Mouse (Mus musculus): ENCODE results near the gene Dbp. TPM values are rescaled to one million over a fixed set of nuclear protein-coding genes. Genes with fewer than 3 reads are reported as not detected.

Gene Dbp
- polyA plus RNA-seq, 1 experiment from 2014 or later, result 3.3 TPM

DNA sequence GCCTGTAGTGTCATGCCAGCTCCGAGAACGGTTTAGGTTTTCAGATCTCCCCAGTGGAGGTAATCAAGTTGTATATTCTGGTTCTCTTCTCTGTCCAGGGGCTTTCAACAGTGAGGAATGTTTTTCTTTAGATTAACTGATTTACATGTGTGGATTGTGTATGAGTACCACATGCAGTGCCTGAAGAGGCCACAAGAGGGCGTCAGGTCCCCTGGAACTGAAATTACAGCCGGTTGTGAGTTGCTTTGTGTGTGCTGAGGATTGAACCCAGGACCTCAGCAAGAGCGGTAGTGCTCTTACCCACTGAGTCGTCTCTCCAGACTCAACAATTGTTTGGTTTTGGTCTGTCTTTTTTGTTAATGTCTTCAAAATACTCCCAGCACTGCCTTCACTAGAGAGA lies 41.6 kb downstream of the Dbp start:
- H3K27me3 ChIP-seq (ENCODE audit: control insufficient read depth, insufficient read depth, low read length), result no peaks in the 10 kb centered on the region
- ATAC-seq (replicated peaks; ENCODE audit: insufficient number of reproducible peaks, low FRiP score, low TSS enrichment), result no peak
- H3K4me3 ChIP-seq (ENCODE audit: low read depth, low read length), result no peak overlapping the region
- H3K4me2 ChIP-seq, result no peak overlapping the region
- no peaks in the 10 kb centered on the region for H3K36me3 ChIP-seq (ENCODE audit: control insufficient read depth, insufficient read depth, low read length)
- H3K9me3 ChIP-seq (replicated peaks; ENCODE audit: control insufficient read depth, low read length), result no peaks in the 10 kb centered on the region
- H3K27ac ChIP-seq (ENCODE audit: low read depth, low read length), result no peak overlapping the region
- H3K4me1 ChIP-seq (ENCODE audit: control insufficient read depth, insufficient read depth, low read length), result peaks cover 3% of the 10 kb centered on the region; the same call in 1 of the 2 replicates
- WGBS (ENCODE audit: insufficient replicate concordance), result 51% methylated on average over 6 of the region's 6 CpGs
- H3K9ac ChIP-seq (ENCODE audit: low read depth, low read length), result no peak overlapping the region

DNA sequence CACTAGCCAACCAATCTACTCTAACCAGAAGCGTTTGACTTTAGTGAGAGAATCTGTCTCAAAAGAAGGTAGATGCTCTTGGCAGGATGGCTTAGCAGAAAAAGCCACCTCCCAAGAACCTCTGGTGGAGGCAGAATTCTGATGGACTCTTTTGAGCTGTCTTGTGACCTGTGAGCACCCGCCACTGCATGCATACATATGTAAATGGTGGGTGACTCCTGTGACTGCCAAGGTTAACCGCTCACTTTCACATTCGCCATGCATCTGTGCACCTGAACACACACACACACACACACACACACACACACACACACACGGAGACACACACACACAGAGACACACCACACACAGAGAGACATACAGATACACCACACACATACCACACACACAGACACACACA lies 42.6 kb downstream of the Dbp start:
- Histone ChIP-seq H3K27ac (ENCODE audit: low read depth, low read length) (no peak overlapping the region), H3K4me1 (ENCODE audit: control insufficient read depth, insufficient read depth, low read length) (peaks cover 3% of the 10 kb centered on the region; the same call in 1 of the 2 replicates), H3K27me3 (ENCODE audit: control insufficient read depth, insufficient read depth, low read length) (no peaks in the 10 kb centered on the region), H3K36me3 (ENCODE audit: control insufficient read depth, insufficient read depth, low read length) (no peaks in the 10 kb centered on the region), H3K4me2 (no peak overlapping the region), H3K9me3 (replicated peaks; ENCODE audit: control insufficient read depth, low read length) (no peaks in the 10 kb centered on the region), H3K9ac (ENCODE audit: low read depth, low read length) (no peak overlapping the region), H3K4me3 (ENCODE audit: low read depth, low read length) (no peak overlapping the region)
- 73% methylated on average over 5 of the region's 5 CpGs for WGBS (ENCODE audit: insufficient replicate concordance)
- ATAC-seq (replicated peaks; ENCODE audit: insufficient number of reproducible peaks, low FRiP score, low TSS enrichment), result no peak

DNA sequence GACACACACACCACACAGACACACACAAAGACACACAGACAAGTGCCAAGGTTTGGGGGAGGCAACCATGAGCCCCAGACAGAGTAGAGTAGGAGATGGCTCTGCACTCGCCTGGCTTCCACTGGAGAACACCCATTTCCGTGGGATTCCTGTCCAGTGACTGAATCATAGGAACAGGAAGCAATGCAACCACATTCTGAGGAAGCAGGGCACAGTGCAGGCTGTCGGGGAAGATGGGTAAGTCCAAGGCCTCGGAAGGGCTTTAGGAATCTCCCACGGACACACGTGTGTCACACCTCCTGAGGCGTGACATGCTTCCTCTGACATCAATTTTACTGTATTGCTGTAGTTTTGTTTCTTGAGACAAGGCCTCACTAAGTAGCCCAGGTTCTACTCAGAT lies 43.2 kb downstream of the Dbp start:
- H3K4me2 ChIP-seq, result no peak overlapping the region
- H3K4me1 ChIP-seq (ENCODE audit: control insufficient read depth, insufficient read depth, low read length), result peaks cover 3% of the 10 kb centered on the region; the same call in 1 of the 2 replicates
- no peaks in the 10 kb centered on the region for H3K27me3 ChIP-seq (ENCODE audit: control insufficient read depth, insufficient read depth, low read length)
- H3K4me3 ChIP-seq (ENCODE audit: low read depth, low read length), result no peak overlapping the region
- H3K9ac ChIP-seq (ENCODE audit: low read depth, low read length), result no peak overlapping the region
- H3K9me3 ChIP-seq (replicated peaks; ENCODE audit: control insufficient read depth, low read length), result no peaks in the 10 kb centered on the region
- 65% methylated on average over 7 of the region's 7 CpGs for WGBS (ENCODE audit: insufficient replicate concordance)
- H3K27ac ChIP-seq (ENCODE audit: low read depth, low read length), result no peak overlapping the region
- H3K36me3 ChIP-seq (ENCODE audit: control insufficient read depth, insufficient read depth, low read length), result no peaks in the 10 kb centered on the region
- ATAC-seq (replicated peaks; ENCODE audit: insufficient number of reproducible peaks, low FRiP score, low TSS enrichment), result no peak

DNA sequence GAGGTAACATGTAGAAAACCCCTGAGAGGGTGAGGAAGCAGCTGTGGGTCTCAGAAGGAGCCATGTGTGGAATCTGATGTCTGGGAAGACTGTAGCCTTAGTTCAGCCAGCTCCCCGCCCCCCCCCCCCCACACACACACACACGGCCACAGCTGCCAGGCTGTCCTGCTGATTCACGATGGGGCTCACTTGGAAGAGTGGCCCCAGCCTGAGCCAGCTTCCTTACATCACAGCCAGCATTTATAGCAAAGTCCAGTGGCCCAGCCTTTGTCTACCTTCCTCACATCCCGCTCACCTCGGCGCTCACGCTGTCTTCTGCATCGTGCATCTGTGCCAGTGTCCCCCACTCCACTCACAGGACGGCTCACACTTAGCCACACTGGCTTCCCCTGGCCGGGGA lies 44.5 kb downstream of the Dbp start:
- Histone ChIP-seq H3K4me2 (no peak overlapping the region), H3K36me3 (ENCODE audit: control insufficient read depth, insufficient read depth, low read length) (no peaks in the 10 kb centered on the region), H3K4me1 (ENCODE audit: control insufficient read depth, insufficient read depth, low read length) (peaks cover 3% of the 10 kb centered on the region; the same call in 1 of the 2 replicates), H3K27me3 (ENCODE audit: control insufficient read depth, insufficient read depth, low read length) (no peaks in the 10 kb centered on the region), H3K9ac (ENCODE audit: low read depth, low read length) (no peak overlapping the region), H3K4me3 (ENCODE audit: low read depth, low read length) (no peak overlapping the region), H3K9me3 (replicated peaks; ENCODE audit: control insufficient read depth, low read length) (no peaks in the 10 kb centered on the region), H3K27ac (ENCODE audit: low read depth, low read length) (no peak overlapping the region)
- 42% methylated on average over 10 of the region's 10 CpGs for WGBS (ENCODE audit: insufficient replicate concordance)
- no peak for ATAC-seq (replicated peaks; ENCODE audit: insufficient number of reproducible peaks, low FRiP score, low TSS enrichment)

DNA sequence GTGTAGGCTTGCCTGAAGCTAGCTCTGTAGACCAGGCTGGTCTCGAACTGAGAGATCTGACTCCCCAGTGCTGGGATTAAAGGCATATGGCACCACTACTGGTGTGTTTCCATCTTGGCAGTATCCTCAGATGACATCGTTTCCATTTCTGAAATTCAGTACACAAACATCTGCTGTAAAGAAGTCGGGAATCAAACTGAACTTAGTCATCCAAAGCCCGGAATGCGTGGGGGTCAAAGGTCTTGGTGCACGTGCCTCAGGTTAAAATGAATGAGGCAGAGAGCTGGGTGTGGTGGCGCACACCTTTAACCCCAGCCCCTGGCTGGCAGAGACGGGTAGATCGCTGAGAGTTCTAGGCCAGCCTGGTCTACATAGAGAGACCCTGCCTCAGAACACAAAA lies 45.3 kb downstream of the Dbp start:
- 80% methylated on average over 9 of the region's 9 CpGs for WGBS (ENCODE audit: insufficient replicate concordance)
- no peaks in the 10 kb centered on the region for H3K27me3 ChIP-seq (ENCODE audit: control insufficient read depth, insufficient read depth, low read length)
- no peak overlapping the region for H3K27ac ChIP-seq (ENCODE audit: low read depth, low read length)
- H3K4me3 ChIP-seq (ENCODE audit: low read depth, low read length), result no peak overlapping the region
- no peak overlapping the region for H3K4me2 ChIP-seq
- no peak for ATAC-seq (replicated peaks; ENCODE audit: insufficient number of reproducible peaks, low FRiP score, low TSS enrichment)
- H3K4me1 ChIP-seq (ENCODE audit: control insufficient read depth, insufficient read depth, low read length), result peaks cover 3% of the 10 kb centered on the region; the same call in 1 of the 2 replicates
- H3K9me3 ChIP-seq (replicated peaks; ENCODE audit: control insufficient read depth, low read length), result no peaks in the 10 kb centered on the region
- H3K9ac ChIP-seq (ENCODE audit: low read depth, low read length), result no peak overlapping the region
- no peaks in the 10 kb centered on the region for H3K36me3 ChIP-seq (ENCODE audit: control insufficient read depth, insufficient read depth, low read length)

DNA sequence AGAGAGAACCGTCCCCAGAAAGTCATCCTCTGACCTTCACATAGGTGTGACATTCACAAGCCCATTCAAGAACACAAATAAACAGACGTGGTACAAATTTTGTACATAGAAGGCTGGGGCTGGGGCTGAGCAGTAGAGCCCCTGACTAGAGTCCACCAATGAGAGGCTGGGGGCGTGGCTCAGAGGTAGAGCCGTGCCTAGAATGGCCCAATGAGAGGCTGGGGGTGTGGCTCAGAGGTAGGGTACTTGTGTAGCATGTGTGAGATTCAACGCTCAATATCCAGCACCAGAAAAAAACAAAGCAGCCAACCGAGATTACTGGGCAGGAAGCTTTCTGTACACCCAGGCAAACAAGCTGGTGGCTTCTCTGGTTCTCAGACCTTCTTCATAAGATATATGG lies 50.8 kb downstream of the Dbp start:
- WGBS (ENCODE audit: insufficient replicate concordance), result 52% methylated on average over 6 of the region's 6 CpGs
- H3K27ac ChIP-seq (ENCODE audit: low read depth, low read length), result no peak overlapping the region
- H3K9ac ChIP-seq (ENCODE audit: low read depth, low read length), result no peak overlapping the region
- ATAC-seq (replicated peaks; ENCODE audit: insufficient number of reproducible peaks, low FRiP score, low TSS enrichment), result no peak
- no peak overlapping the region for H3K4me2 ChIP-seq
- H3K9me3 ChIP-seq (replicated peaks; ENCODE audit: control insufficient read depth, low read length), result no peaks in the 10 kb centered on the region
- no peak overlapping the region for H3K4me3 ChIP-seq (ENCODE audit: low read depth, low read length)
- peaks cover 33% of the 10 kb centered on the region for H3K27me3 ChIP-seq (ENCODE audit: control insufficient read depth, insufficient read depth, low read length)
- no peaks in the 10 kb centered on the region for H3K36me3 ChIP-seq (ENCODE audit: control insufficient read depth, insufficient read depth, low read length)
- no peaks in the 10 kb centered on the region for H3K4me1 ChIP-seq (ENCODE audit: control insufficient read depth, insufficient read depth, low read length)

DNA sequence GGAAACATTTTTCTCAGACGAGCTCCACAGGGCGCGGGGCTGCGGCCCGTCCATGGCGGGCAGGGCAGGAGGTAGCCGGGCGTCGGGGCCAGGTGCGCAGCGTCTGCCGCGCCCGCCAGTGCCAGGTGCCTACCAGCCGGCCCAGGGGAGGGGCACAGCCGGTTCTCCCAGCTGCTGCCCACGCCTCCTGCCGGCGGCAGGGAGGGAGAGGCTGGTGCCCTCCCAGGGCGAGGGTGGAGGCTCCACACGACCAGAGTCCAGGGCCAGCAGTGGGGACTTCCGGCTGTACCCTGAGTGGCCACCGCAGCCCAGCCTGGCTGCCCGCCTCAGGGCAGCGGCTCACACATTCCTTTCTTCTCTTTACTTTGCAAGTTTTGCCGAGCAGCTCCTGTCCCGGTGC lies 54.5 kb downstream of the Dbp start:
- WGBS (ENCODE audit: insufficient replicate concordance), result 7% methylated on average over 27 of the region's 27 CpGs
- no peaks in the 10 kb centered on the region for H3K36me3 ChIP-seq (ENCODE audit: control insufficient read depth, insufficient read depth, low read length)
- no peak overlapping the region for H3K9ac ChIP-seq (ENCODE audit: low read depth, low read length)
- no peaks in the 10 kb centered on the region for H3K9me3 ChIP-seq (replicated peaks; ENCODE audit: control insufficient read depth, low read length)
- no peak for ATAC-seq (replicated peaks; ENCODE audit: insufficient number of reproducible peaks, low FRiP score, low TSS enrichment)
- no peaks in the 10 kb centered on the region for H3K4me1 ChIP-seq (ENCODE audit: control insufficient read depth, insufficient read depth, low read length)
- H3K4me2 ChIP-seq, result peak overlapping the region; percentile 58
- no peak overlapping the region for H3K27ac ChIP-seq (ENCODE audit: low read depth, low read length)
- H3K4me3 ChIP-seq (ENCODE audit: low read depth, low read length), result peak overlapping the region; percentile 12; the same call in 1 of the 2 replicates
- peaks cover 35% of the 10 kb centered on the region for H3K27me3 ChIP-seq (ENCODE audit: control insufficient read depth, insufficient read depth, low read length)

Other genes starting within 250 kb of the Dbp start
- 4,030 and 4,320 TPM in 2 replicates for gene Ftl1, start 245.2 kb upstream of the Dbp start, polyA plus RNA-seq (2014; fragmentation: Nextera tagmentation; extraction: Ambion mirVana)
- gene Bax, start 238.2 kb upstream of the Dbp start, polyA plus RNA-seq (2014; fragmentation: Nextera tagmentation; extraction: Ambion mirVana), result 91.3 and 146 TPM in 2 replicates
- 1.5 and 2.2 TPM in 2 replicates for gene Tulp2, start 223.2 kb upstream of the Dbp start, polyA plus RNA-seq (2014; fragmentation: Nextera tagmentation; extraction: Ambion mirVana)
- not detected in 2 replicates for gene Gm45808, start 218.3 kb upstream of the Dbp start, polyA plus RNA-seq (2014; fragmentation: Nextera tagmentation; extraction: Ambion mirVana)
- 4.6 and 4.9 TPM in 2 replicates for gene Dhdh, start 216.3 kb upstream of the Dbp start, polyA plus RNA-seq (2014; fragmentation: Nextera tagmentation; extraction: Ambion mirVana)
- 165 and 186 TPM in 2 replicates for gene Nucb1, start 194.7 kb upstream of the Dbp start, polyA plus RNA-seq (2014; fragmentation: Nextera tagmentation; extraction: Ambion mirVana)
- 28.5 and 28.8 TPM in 2 replicates for gene Ppp1r15a, start 178.8 kb upstream of the Dbp start, polyA plus RNA-seq (2014; fragmentation: Nextera tagmentation; extraction: Ambion mirVana)
- 1.1 TPM in 2 replicates for gene Plekha4, start 178.8 kb upstream of the Dbp start, polyA plus RNA-seq (2014; fragmentation: Nextera tagmentation; extraction: Ambion mirVana)
- gene Hsd17b14, start 150.2 kb upstream of the Dbp start, polyA plus RNA-seq (2014; fragmentation: Nextera tagmentation; extraction: Ambion mirVana), result 0.31 and 1.5 TPM in 2 replicates
- gene Bcat2, start 134.9 kb upstream of the Dbp start, polyA plus RNA-seq (2014; fragmentation: Nextera tagmentation; extraction: Ambion mirVana), result 69.1 and 73.2 TPM in 2 replicates
- not detected in 2 replicates for gene Fgf21, start 89.6 kb upstream of the Dbp start, polyA plus RNA-seq (2014; fragmentation: Nextera tagmentation; extraction: Ambion mirVana)
- not detected in 2 replicates for gene Fut1, start 87.8 kb upstream of the Dbp start, polyA plus RNA-seq (2014; fragmentation: Nextera tagmentation; extraction: Ambion mirVana)
- gene Izumo1, start 83.3 kb upstream of the Dbp start, polyA plus RNA-seq (2014; fragmentation: Nextera tagmentation; extraction: Ambion mirVana), result 0.34 and 0.35 TPM in 2 replicates
- 13.9 and 14.5 TPM in 2 replicates for gene Rasip1, start 77.6 kb upstream of the Dbp start, polyA plus RNA-seq (2014; fragmentation: Nextera tagmentation; extraction: Ambion mirVana)
- gene Mamstr, start 65.1 kb upstream of the Dbp start, polyA plus RNA-seq (2014; fragmentation: Nextera tagmentation; extraction: Ambion mirVana), result 3.4 and 4.0 TPM in 2 replicates
- 0.56 and 1.0 TPM in 2 replicates for gene Fut2, start 38.7 kb upstream of the Dbp start, polyA plus RNA-seq (2014; fragmentation: Nextera tagmentation; extraction: Ambion mirVana)
- gene Ntn5, start 21.1 kb upstream of the Dbp start, polyA plus RNA-seq (2014; fragmentation: Nextera tagmentation; extraction: Ambion mirVana), result not detected in 2 replicates
- 0.24 and 0.99 TPM in 2 replicates for gene Sec1, start 10.7 kb upstream of the Dbp start, polyA plus RNA-seq (2014; fragmentation: Nextera tagmentation; extraction: Ambion mirVana)
- 3.3 and 5.5 TPM in 2 replicates for gene Car11, start 5.2 kb upstream of the Dbp start, polyA plus RNA-seq (2014; fragmentation: Nextera tagmentation; extraction: Ambion mirVana)
- 764 and 836 TPM in 2 replicates for gene Rpl18, start 10.4 kb downstream of the Dbp start, polyA plus RNA-seq (2014; fragmentation: Nextera tagmentation; extraction: Ambion mirVana)
- 13.2 and 17.3 TPM in 2 replicates for gene Sphk2, start 12.9 kb downstream of the Dbp start, polyA plus RNA-seq (2014; fragmentation: Nextera tagmentation; extraction: Ambion mirVana)
- 0.58 and 0.67 TPM in 2 replicates for gene Fam83e, start 16.1 kb downstream of the Dbp start, polyA plus RNA-seq (2014; fragmentation: Nextera tagmentation; extraction: Ambion mirVana)
- not detected in 2 replicates for gene Spaca4, start 20.7 kb downstream of the Dbp start, polyA plus RNA-seq (2014; fragmentation: Nextera tagmentation; extraction: Ambion mirVana)
- gene Lmtk3, start 78.7 kb downstream of the Dbp start, polyA plus RNA-seq (2014; fragmentation: Nextera tagmentation; extraction: Ambion mirVana), result 0.41 and 1.1 TPM in 2 replicates
- 0.27 and 0.33 TPM in 2 replicates for gene Sult2b1, start 79.6 kb downstream of the Dbp start, polyA plus RNA-seq (2014; fragmentation: Nextera tagmentation; extraction: Ambion mirVana)
- gene Cyth2, start 109.5 kb downstream of the Dbp start, polyA plus RNA-seq (2014; fragmentation: Nextera tagmentation; extraction: Ambion mirVana), result 89.7 and 104 TPM in 2 replicates
- gene Kcnj14, start 119.7 kb downstream of the Dbp start, polyA plus RNA-seq (2014; fragmentation: Nextera tagmentation; extraction: Ambion mirVana), result 0.39 and 1.0 TPM in 2 replicates
- 48.7 and 49.8 TPM in 2 replicates for gene Grwd1, start 125.9 kb downstream of the Dbp start, polyA plus RNA-seq (2014; fragmentation: Nextera tagmentation; extraction: Ambion mirVana)
- gene Kdelr1, start 167.7 kb downstream of the Dbp start, polyA plus RNA-seq (2014; fragmentation: Nextera tagmentation; extraction: Ambion mirVana), result 76.0 and 115 TPM in 2 replicates
- gene Grin2d, start 173.3 kb downstream of the Dbp start, polyA plus RNA-seq (2014; fragmentation: Nextera tagmentation; extraction: Ambion mirVana), result 0.11 TPM in 2 replicates
- 0.54 and 1.3 TPM in 2 replicates for gene Syngr4, start 191.6 kb downstream of the Dbp start, polyA plus RNA-seq (2014; fragmentation: Nextera tagmentation; extraction: Ambion mirVana)
- 5.5 and 5.8 TPM in 2 replicates for gene Tmem143, start 191.9 kb downstream of the Dbp start, polyA plus RNA-seq (2014; fragmentation: Nextera tagmentation; extraction: Ambion mirVana)
- 62.4 and 65.3 TPM in 2 replicates for gene Emp3, start 216.3 kb downstream of the Dbp start, polyA plus RNA-seq (2014; fragmentation: Nextera tagmentation; extraction: Ambion mirVana)
- 2.0 and 3.4 TPM in 2 replicates for gene Ccdc114, start 219.0 kb downstream of the Dbp start, polyA plus RNA-seq (2014; fragmentation: Nextera tagmentation; extraction: Ambion mirVana)